Mouse (Mus musculus): ENCODE measurements around the gene Acta1.
A peak's percentile ranks its signal among the peaks of the same experiment; 100 is the strongest.

DNA sequence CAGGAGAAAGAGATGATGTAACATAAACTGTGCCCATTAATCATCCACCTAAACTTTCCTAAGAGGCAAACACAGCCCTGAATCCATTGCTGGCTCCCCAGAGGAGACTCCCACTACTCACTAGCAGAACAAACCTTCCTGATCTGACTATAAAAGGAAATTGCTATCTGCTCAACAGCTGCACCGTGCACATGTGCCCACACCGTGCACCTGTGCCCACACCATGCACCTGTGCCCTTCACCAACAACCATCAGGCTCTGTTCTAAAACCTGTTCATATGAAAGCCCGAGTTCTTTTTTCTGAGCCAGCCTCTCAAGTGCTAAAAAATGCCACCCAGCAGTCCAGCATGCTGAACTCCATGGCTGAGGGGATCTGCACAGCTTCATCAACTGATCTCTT lies 20.1 kb upstream of the Acta1 start:
- no peak for TF ChIP-seq TCF12 (IDR thresholded peaks at IDR 0.05; ENCODE audit: insufficient read depth, poor library complexity, severe bottlenecking)
- no peak for TF ChIP-seq POLR2A (IDR thresholded peaks at IDR 0.05; ENCODE audit: insufficient read length, low read depth)
- no peak for TF ChIP-seq E2F4 (IDR thresholded peaks at IDR 0.05; ENCODE audit: insufficient read depth)
- TF ChIP-seq POLR2AphosphoS2 (IDR thresholded peaks at IDR 0.05; ENCODE audit: insufficient read length, low read depth): no peak
- TF ChIP-seq MYOD1 (IDR thresholded peaks at IDR 0.05; ENCODE audit: control insufficient read depth in 1 of 3, insufficient read length in 2 of 3, low read depth in 2 of 3): peak in 2 of 3 experiments; percentile 34 to 74
- TF ChIP-seq USF1 (IDR thresholded peaks at IDR 0.05; ENCODE audit: low read depth): no peak
- no peak for TF ChIP-seq MAX (IDR thresholded peaks at IDR 0.05; ENCODE audit: low read depth)
- peak in 2 of 3 experiments; percentile 11 to 70 for TF ChIP-seq MYOG (IDR thresholded peaks at IDR 0.05; ENCODE audit: control insufficient read depth in 1 of 3, insufficient read depth in 1 of 3, insufficient read length in 2 of 3, low read depth in 2 of 3)
- no peak for TF ChIP-seq SRF (IDR thresholded peaks at IDR 0.05; ENCODE audit: control insufficient read depth, insufficient read length, low read depth)
- TF ChIP-seq CEBPB (IDR thresholded peaks at IDR 0.05; ENCODE audit: insufficient read depth, poor library complexity, severe bottlenecking): no peak
- TF ChIP-seq REST (IDR thresholded peaks at IDR 0.05; ENCODE audit: insufficient read depth, insufficient read length): no peak
- peak; percentile 41 for TF ChIP-seq TCF3 (IDR thresholded peaks at IDR 0.05; ENCODE audit: insufficient read length, low read depth)

All from myocyte (in vitro differentiated cells).